Mouse (Mus musculus): ENCODE measurements around the gene Egf. TPM values are rescaled to one million over a fixed set of nuclear protein-coding genes. Genes with fewer than 3 reads are reported as not detected.
"Not testable (repeated sequence)": the region's sequence is repeated elsewhere in the genome, so short reads cannot be mapped to it uniquely, and the experiment has no call there.

The Egf gene
- polyA plus RNA-seq, 1 experiment from 2014 or later, result 0.39 TPM

- no peaks in the 10 kb centered on the region for H3K36me3 ChIP-seq (replicated peaks; ENCODE audit: insufficient read depth, low read length)
- H3K4me3 ChIP-seq (ENCODE audit: low read depth, low read length), result no peak overlapping the region
- no peak overlapping the region for H3K27ac ChIP-seq (ENCODE audit: low read depth)
- H3K9ac ChIP-seq (replicated peaks), result no peak overlapping the region
- no peaks in the 10 kb centered on the region for H3K4me1 ChIP-seq (ENCODE audit: insufficient read depth)
- WGBS (ENCODE audit: insufficient replicate concordance), result 81% methylated on average over 3 of the region's 3 CpGs
- ATAC-seq (no peak), DNase-seq (no peak)
- H3K27me3 ChIP-seq (ENCODE audit: insufficient read depth, low read length), result no peaks in the 10 kb centered on the region
- H3K4me2 ChIP-seq (ENCODE audit: low read depth, low read length), result no peak overlapping the region
- H3K9me3 ChIP-seq (ENCODE audit: low read length), result no peaks in the 10 kb centered on the region
- TF ChIP-seq CTCF (IDR thresholded peaks at IDR 0.05; ENCODE audit: low read depth) (0 out of 2 replicates have a peak, but pooled peaks have one; percentile 7), EP300 (IDR thresholded peaks at IDR 0.05; ENCODE audit: low read depth) (no peak)
These were observed 27.6 kb upstream of the Egf start for GRCm38 (mm10) chr3:129782746-129783145.

- WGBS (ENCODE audit: insufficient replicate concordance), result 60% methylated on average over 10 of the region's 10 CpGs
These were observed 26.3 kb upstream of the Egf start for GRCm38 (mm10) chr3:129781435-129781834.

GRCm38 (mm10) chr3:129771210-129771609 lies 16.1 kb upstream of the Egf start:
- Histone ChIP-seq H3K9ac (replicated peaks) (no peak overlapping the region), H3K4me3 (ENCODE audit: low read depth, low read length) (no peak overlapping the region), H3K27ac (ENCODE audit: low read depth) (no peak overlapping the region), H3K27me3 (ENCODE audit: insufficient read depth, low read length) (no peaks in the 10 kb centered on the region), H3K4me2 (ENCODE audit: low read depth, low read length) (no peak overlapping the region), H3K9me3 (ENCODE audit: low read length) (no peaks in the 10 kb centered on the region), H3K36me3 (replicated peaks; ENCODE audit: insufficient read depth, low read length) (no peaks in the 10 kb centered on the region), H3K4me1 (ENCODE audit: insufficient read depth) (no peaks in the 10 kb centered on the region)
- DNase-seq, result no peak
- 71% methylated on average over 6 of the region's 6 CpGs for WGBS (ENCODE audit: insufficient replicate concordance)
- TF ChIP-seq EP300 (IDR thresholded peaks at IDR 0.05; ENCODE audit: low read depth) (no peak), CTCF (IDR thresholded peaks at IDR 0.05; ENCODE audit: low read depth) (no peak)
- ATAC-seq, result no peak

More at GRCm38 (mm10) chr3:129781435-129781834, 26.3 kb upstream of the Egf start:
- no peaks in the 10 kb centered on the region for H3K27me3 ChIP-seq (ENCODE audit: insufficient read depth, low read length)
- H3K4me2 ChIP-seq (ENCODE audit: low read depth, low read length), result no peak overlapping the region
- TF ChIP-seq EP300 (IDR thresholded peaks at IDR 0.05; ENCODE audit: low read depth), result no peak
- no peak for TF ChIP-seq CTCF (IDR thresholded peaks at IDR 0.05; ENCODE audit: low read depth)
- H3K27ac ChIP-seq (ENCODE audit: low read depth), result no peak overlapping the region
- DNase-seq (no peak), ATAC-seq (no peak)
- no peak overlapping the region for H3K9ac ChIP-seq (replicated peaks)
- no peaks in the 10 kb centered on the region for H3K4me1 ChIP-seq (ENCODE audit: insufficient read depth)
- H3K36me3 ChIP-seq (replicated peaks; ENCODE audit: insufficient read depth, low read length), result no peaks in the 10 kb centered on the region
- no peak overlapping the region for H3K4me3 ChIP-seq (ENCODE audit: low read depth, low read length)
- no peaks in the 10 kb centered on the region for H3K9me3 ChIP-seq (ENCODE audit: low read length)

- Histone ChIP-seq H3K4me2 (ENCODE audit: low read depth, low read length) (no peak overlapping the region), H3K27me3 (ENCODE audit: insufficient read depth, low read length) (no peaks in the 10 kb centered on the region), H3K36me3 (replicated peaks; ENCODE audit: insufficient read depth, low read length) (no peaks in the 10 kb centered on the region), H3K9ac (replicated peaks) (no peak overlapping the region), H3K27ac (ENCODE audit: low read depth) (no peak overlapping the region), H3K4me1 (ENCODE audit: insufficient read depth) (no peaks in the 10 kb centered on the region), H3K9me3 (ENCODE audit: low read length) (no peaks in the 10 kb centered on the region), H3K4me3 (ENCODE audit: low read depth, low read length) (no peak overlapping the region)
- TF ChIP-seq CTCF (IDR thresholded peaks at IDR 0.05; ENCODE audit: low read depth), result no peak
- TF ChIP-seq EP300 (IDR thresholded peaks at IDR 0.05; ENCODE audit: low read depth), result no peak
- WGBS (ENCODE audit: insufficient replicate concordance), result 71% methylated on average over 10 of the region's 10 CpGs
- no peak for DNase-seq
- ATAC-seq, result no peak
These were observed 12.1 kb upstream of the Egf start for GRCm38 (mm10) chr3:129766971-129767794.

GRCm38 (mm10) chr3:129766106-129766505 lies 11.0 kb upstream of the Egf start:
- ATAC-seq (no peak), DNase-seq (no peak)
- no peak overlapping the region for H3K4me3 ChIP-seq (ENCODE audit: low read depth, low read length)
- H3K9me3 ChIP-seq (ENCODE audit: low read length), result no peaks in the 10 kb centered on the region
- H3K27ac ChIP-seq (ENCODE audit: low read depth), result no peak overlapping the region
- H3K4me1 ChIP-seq (ENCODE audit: insufficient read depth), result no peaks in the 10 kb centered on the region
- H3K4me2 ChIP-seq (ENCODE audit: low read depth, low read length), result no peak overlapping the region
- 83% methylated on average over 4 of the region's 4 CpGs for WGBS (ENCODE audit: insufficient replicate concordance)
- H3K27me3 ChIP-seq (ENCODE audit: insufficient read depth, low read length), result no peaks in the 10 kb centered on the region
- no peaks in the 10 kb centered on the region for H3K36me3 ChIP-seq (replicated peaks; ENCODE audit: insufficient read depth, low read length)
- TF ChIP-seq EP300 (IDR thresholded peaks at IDR 0.05; ENCODE audit: low read depth) (no peak), CTCF (IDR thresholded peaks at IDR 0.05; ENCODE audit: low read depth) (no peak)
- no peak overlapping the region for H3K9ac ChIP-seq (replicated peaks)

GRCm38 (mm10) chr3:129757599-129757998 lies 2.5 kb upstream of the Egf start:
- not testable (repeated sequence) for H3K4me2 ChIP-seq (ENCODE audit: low read depth, low read length); ATAC-seq
- WGBS (ENCODE audit: insufficient replicate concordance), result 83% methylated on average over 1 of the region's 1 CpGs

More at GRCm38 (mm10) chr3:129757599-129757998, 2.5 kb upstream of the Egf start:
- not testable (repeated sequence) for H3K4me1 ChIP-seq (ENCODE audit: insufficient read depth); H3K9me3 ChIP-seq (ENCODE audit: low read length); H3K36me3 ChIP-seq (replicated peaks; ENCODE audit: insufficient read depth, low read length); H3K4me3 ChIP-seq (ENCODE audit: low read depth, low read length); DNase-seq; H3K9ac ChIP-seq (replicated peaks); H3K27ac ChIP-seq (ENCODE audit: low read depth); H3K27me3 ChIP-seq (ENCODE audit: insufficient read depth, low read length)

Measured in liver, postnatal 0 days (tissue).